Mouse (Mus musculus): ENCODE measurements around the gene Akr1b8. TPM values are rescaled to one million over a fixed set of nuclear protein-coding genes. Genes with fewer than 3 reads are reported as not detected.
"Not testable (repeated sequence)": the region's sequence is repeated elsewhere in the genome, so short reads cannot be mapped to it uniquely, and the experiment has no call there.

Akr1b8 gene
- polyA plus RNA-seq, 1 experiment: 2.0 TPM

GRCm38 (mm10) chr6:34350037-34350699 lies 3.8 kb upstream of the Akr1b8 start:
- peaks cover 8% of the 10 kb centered on the region; the same call in 1 of the 2 replicates for H3K4me1 ChIP-seq (ENCODE audit: control insufficient read depth, insufficient read depth, insufficient read length, low read length)
- no peak for TF ChIP-seq CTCF (IDR thresholded peaks at IDR 0.05; ENCODE audit: extremely low read depth, insufficient read length, insufficient replicate concordance, low read depth, low read length)
- no peak for TF ChIP-seq POLR2A (IDR thresholded peaks at IDR 0.05; ENCODE audit: low read depth, low read length)
- H3K4me3 ChIP-seq (ENCODE audit: low read depth, low read length): no peak overlapping the region
- no peaks in the 10 kb centered on the region for H3K36me3 ChIP-seq (ENCODE audit: control insufficient read depth, insufficient read depth, low read length)
- H3K27me3 ChIP-seq (ENCODE audit: control insufficient read depth, insufficient read depth, low read length): no peaks in the 10 kb centered on the region
- no peak overlapping the region for H3K27ac ChIP-seq (ENCODE audit: insufficient read depth, low read depth, low read length)
- WGBS: 35% methylated on average over 12 of the region's 12 CpGs

GRCm38 (mm10) chr6:34351481-34351880 lies 2.4 kb upstream of the Akr1b8 start:
- WGBS: 70% methylated on average over 10 of the region's 10 CpGs
- H3K4me1 ChIP-seq (ENCODE audit: control insufficient read depth, insufficient read depth, insufficient read length, low read length); H3K36me3 ChIP-seq (ENCODE audit: control insufficient read depth, insufficient read depth, low read length); H3K27me3 ChIP-seq (ENCODE audit: control insufficient read depth, insufficient read depth, low read length); H3K27ac ChIP-seq (ENCODE audit: insufficient read depth, low read depth, low read length); H3K4me3 ChIP-seq (ENCODE audit: low read depth, low read length): not testable (repeated sequence)

GRCm38 (mm10) chr6:34352401-34352800 lies 1.5 kb upstream of the Akr1b8 start:
- Histone ChIP-seq H3K27ac (ENCODE audit: insufficient read depth, low read depth, low read length) (no peak overlapping the region), H3K4me1 (ENCODE audit: control insufficient read depth, insufficient read depth, insufficient read length, low read length) (peaks cover 9% of the 10 kb centered on the region; the same call in 1 of the 2 replicates), H3K27me3 (ENCODE audit: control insufficient read depth, insufficient read depth, low read length) (no peaks in the 10 kb centered on the region), H3K4me3 (ENCODE audit: low read depth, low read length) (no peak overlapping the region), H3K36me3 (ENCODE audit: control insufficient read depth, insufficient read depth, low read length) (no peaks in the 10 kb centered on the region)
- TF ChIP-seq POLR2A (IDR thresholded peaks at IDR 0.05; ENCODE audit: low read depth, low read length) (no peak), CTCF (IDR thresholded peaks at IDR 0.05; ENCODE audit: extremely low read depth, insufficient read length, insufficient replicate concordance, low read depth, low read length) (no peak)
- WGBS: 85% methylated on average over 3 of the region's 3 CpGs

GRCm38 (mm10) chr6:34354354-34355348 lies 732 bp downstream of the Akr1b8 start:
- Histone ChIP-seq H3K36me3 (ENCODE audit: control insufficient read depth, insufficient read depth, low read length) (no peaks in the 10 kb centered on the region), H3K27me3 (ENCODE audit: control insufficient read depth, insufficient read depth, low read length) (no peaks in the 10 kb centered on the region), H3K27ac (ENCODE audit: insufficient read depth, low read depth, low read length) (no peak overlapping the region), H3K4me1 (ENCODE audit: control insufficient read depth, insufficient read depth, insufficient read length, low read length) (peaks cover 9% of the 10 kb centered on the region; the same call in 1 of the 2 replicates), H3K4me3 (ENCODE audit: low read depth, low read length) (peak overlapping the region; percentile 23)
- TF ChIP-seq CTCF (IDR thresholded peaks at IDR 0.05; ENCODE audit: extremely low read depth, insufficient read length, insufficient replicate concordance, low read depth, low read length): no peak
- WGBS: 66% methylated on average over 8 of the region's 8 CpGs

- Histone ChIP-seq H3K4me3 (ENCODE audit: low read depth, low read length) (no peak overlapping the region), H3K27me3 (ENCODE audit: control insufficient read depth, insufficient read depth, low read length) (no peaks in the 10 kb centered on the region), H3K36me3 (ENCODE audit: control insufficient read depth, insufficient read depth, low read length) (no peaks in the 10 kb centered on the region), H3K27ac (ENCODE audit: insufficient read depth, low read depth, low read length) (no peak overlapping the region), H3K4me1 (ENCODE audit: control insufficient read depth, insufficient read depth, insufficient read length, low read length) (peaks cover 9% of the 10 kb centered on the region; the same call in 1 of the 2 replicates)
- no peak for TF ChIP-seq CTCF (IDR thresholded peaks at IDR 0.05; ENCODE audit: extremely low read depth, insufficient read length, insufficient replicate concordance, low read depth, low read length)
- 43% methylated on average over 6 of the region's 6 CpGs for WGBS
Observed at GRCm38 (mm10) chr6:34355349-34355747, 1.4 kb downstream of the Akr1b8 start.

- 82% methylated on average over 9 of the region's 9 CpGs for WGBS
- no peaks in the 10 kb centered on the region for H3K27me3 ChIP-seq (ENCODE audit: control insufficient read depth, insufficient read depth, low read length)
- no peaks in the 10 kb centered on the region for H3K36me3 ChIP-seq (ENCODE audit: control insufficient read depth, insufficient read depth, low read length)
- no peak overlapping the region for H3K27ac ChIP-seq (ENCODE audit: insufficient read depth, low read depth, low read length)
- peaks cover 9% of the 10 kb centered on the region; the same call in 1 of the 2 replicates for H3K4me1 ChIP-seq (ENCODE audit: control insufficient read depth, insufficient read depth, insufficient read length, low read length)
- no peak overlapping the region for H3K4me3 ChIP-seq (ENCODE audit: low read depth, low read length)
- TF ChIP-seq CTCF (IDR thresholded peaks at IDR 0.05; ENCODE audit: extremely low read depth, insufficient read length, insufficient replicate concordance, low read depth, low read length) (no peak), POLR2A (IDR thresholded peaks at IDR 0.05; ENCODE audit: low read depth, low read length) (no peak)
Observed at GRCm38 (mm10) chr6:34355841-34356240, 1.9 kb downstream of the Akr1b8 start.

Data from small intestine, adult 2 months (tissue).